Mouse (Mus musculus) stomach, embryonic 16.5 days (tissue): ENCODE measurements around the gene Proser1. TPM values are rescaled to one million over a fixed set of nuclear protein-coding genes. Genes with fewer than 3 reads are reported as not detected.

Experiments
- ATAC-seq: fragments of 200-750 bp; cut with Nextera tagmentation; 2 replicates; pipeline ENCODE4 v1.8.0; 2017; ENCODE audit warnings: moderate number of reproducible peaks, moderate TSS enrichment; ENCODE audit not compliant: insufficient read depth, low FRiP score
- H3K27ac ChIP-seq: fragments of 300-500 bp; sonication (generic); 2 replicates; pipeline ENCODE4 v1.5.1; 2014; ENCODE audit warnings: low read length
- H3K27me3 ChIP-seq: fragments of 300-500 bp; sonication (generic); 2 replicates; pipeline ENCODE4 v1.6.1; 2014; ENCODE audit warnings: low read length, control low read depth, mixed read lengths; ENCODE audit not compliant: control insufficient read depth, insufficient read depth
- H3K36me3 ChIP-seq: fragments of 300-500 bp; sonication (generic); 2 replicates; pipeline ENCODE4 v1.6.1; 2014; ENCODE audit warnings: low read length; ENCODE audit not compliant: control insufficient read depth, insufficient read depth
- H3K4me1 ChIP-seq: fragments of 300-500 bp; sonication (generic); 2 replicates; pipeline ENCODE4 v1.6.1; 2014; ENCODE audit warnings: low read length, control low read depth, mixed read lengths; ENCODE audit not compliant: control insufficient read depth, insufficient read depth
- H3K4me2 ChIP-seq: fragments of 300-500 bp; sonication (generic); 2 replicates; pipeline ENCODE4 v1.6.1; 2014; ENCODE audit warnings: low read depth, low read length, mixed read lengths
- H3K4me3 ChIP-seq: fragments of 300-500 bp; sonication (generic); replicated peaks from 2 replicates; pipeline ENCODE4 v1.5.1; 2014; ENCODE audit warnings: mild to moderate bottlenecking, low read length
- H3K9ac ChIP-seq: fragments of 300-500 bp; sonication (generic); 2 replicates; pipeline ENCODE4 v1.6.1; 2014; ENCODE audit warnings: low read length
- H3K9me3 ChIP-seq: fragments of 300-500 bp; sonication (generic); replicated peaks from 2 replicates; pipeline ENCODE4 v1.6.1; 2016; ENCODE audit warnings: low read length, control low read depth; ENCODE audit not compliant: control insufficient read depth
- WGBS: fragments of 180-500 bp; shearing (Covaris S2); extraction: QIAGEN DNeasy Blood & Tissue Kit; methylation state at CpG from one replicate; pipeline ENCODE4 v1.1.7; 2014; 5-methylcytosine and 5-hydroxymethylcytosine counted together
- polyA plus RNA-seq: library from polyadenylated mRNA; unstranded; fragments of >200 nt; fragmentation: Nextera tagmentation; extraction: Ambion mirVana; gene quantifications from 2 replicates; pipeline ENCODE4 v1.2.1, GENCODE M21; 2015

The Proser1 gene
- polyA plus RNA-seq, 1 experiment from 2014 or later = 15.8 TPM

DNA sequence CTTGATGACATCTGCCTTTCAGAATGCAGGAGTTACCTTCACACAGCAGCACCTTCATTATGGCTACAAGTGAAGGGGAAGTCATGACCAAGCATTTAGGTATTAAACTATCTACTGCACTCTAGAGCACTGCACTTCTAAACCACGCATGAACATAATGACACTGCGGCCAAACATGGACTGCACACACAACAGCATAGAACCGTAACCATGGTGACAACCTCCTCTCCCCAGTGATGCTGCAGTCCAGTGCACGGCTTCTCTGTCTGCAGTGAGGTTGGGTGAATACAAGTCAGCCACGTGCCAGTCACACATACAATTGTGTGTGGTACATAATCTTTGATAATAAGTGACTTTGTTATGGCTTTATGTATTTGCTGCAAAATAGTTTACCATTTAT, 17.9 kb upstream of the Proser1 start:
- WGBS = 82% methylated on average over 5 of the region's 5 CpGs
- Histone ChIP-seq H3K27ac (no peak overlapping the region), H3K4me1 (no peaks in the 10 kb centered on the region; the same call in 1 of the 2 replicates), H3K9me3 (no peaks in the 10 kb centered on the region), H3K4me2 (no peak overlapping the region), H3K27me3 (no peaks in the 10 kb centered on the region), H3K4me3 (no peak overlapping the region), H3K9ac (no peak overlapping the region), H3K36me3 (no peaks in the 10 kb centered on the region; the same call in 1 of the 2 replicates)
- no peak for ATAC-seq

DNA sequence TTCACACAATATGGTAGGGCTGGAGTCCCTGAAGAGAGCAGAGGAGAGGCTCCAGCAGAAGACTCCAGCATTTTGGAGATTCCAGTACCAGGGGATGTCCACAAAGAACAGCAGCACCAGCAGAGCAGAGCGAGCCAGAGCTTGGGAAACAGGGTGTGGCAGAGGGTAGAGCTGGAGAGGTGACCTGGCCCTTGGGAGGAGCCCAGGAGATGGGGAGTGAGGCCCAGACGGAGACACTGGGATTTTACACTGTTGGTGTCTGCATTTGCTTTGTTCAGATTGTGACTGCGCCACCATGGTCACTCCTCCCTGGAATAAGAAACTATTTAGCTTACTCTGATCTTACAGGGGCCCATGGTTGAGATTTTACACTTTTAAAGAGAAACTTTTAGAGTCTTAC, 16.7 kb upstream of the Proser1 start:
- H3K4me1 ChIP-seq = no peaks in the 10 kb centered on the region; the same call in 1 of the 2 replicates
- WGBS = 76% methylated on average over 3 of the region's 3 CpGs
- no peaks in the 10 kb centered on the region for H3K9me3 ChIP-seq
- ATAC-seq = no peak
- no peaks in the 10 kb centered on the region; the same call in none of the 2 replicates for H3K36me3 ChIP-seq
- H3K4me3 ChIP-seq = no peak overlapping the region
- no peak overlapping the region for H3K27ac ChIP-seq
- no peak overlapping the region for H3K4me2 ChIP-seq
- no peaks in the 10 kb centered on the region for H3K27me3 ChIP-seq
- H3K9ac ChIP-seq = no peak overlapping the region

DNA sequence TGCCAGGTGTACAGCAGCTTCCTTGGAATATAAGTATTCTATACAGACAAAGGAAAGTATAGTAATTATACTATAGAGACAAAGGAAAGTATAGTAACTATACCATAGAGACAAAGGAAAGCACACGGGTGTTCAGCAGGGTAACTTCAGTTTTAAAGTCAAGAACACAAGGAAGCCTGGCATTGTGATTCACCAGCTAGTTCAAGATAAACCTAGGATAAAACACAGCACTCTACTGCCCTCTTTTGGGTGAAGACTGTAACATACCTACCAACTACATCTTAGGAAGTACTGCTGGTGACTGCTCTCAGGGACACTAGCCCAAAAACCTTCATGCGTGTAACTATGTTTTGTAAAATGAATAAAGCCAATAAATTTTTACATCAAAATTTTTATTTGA, 15.3 kb upstream of the Proser1 start:
- 22% methylated on average over 2 of the region's 2 CpGs for WGBS
- peaks cover 9% of the 10 kb centered on the region for H3K36me3 ChIP-seq
- H3K4me2 ChIP-seq = no peak overlapping the region
- H3K9me3 ChIP-seq = no peaks in the 10 kb centered on the region
- no peaks in the 10 kb centered on the region for H3K27me3 ChIP-seq
- no peak overlapping the region for H3K9ac ChIP-seq
- H3K4me3 ChIP-seq = no peak overlapping the region
- no peaks in the 10 kb centered on the region; the same call in 1 of the 2 replicates for H3K4me1 ChIP-seq
- no peak overlapping the region for H3K27ac ChIP-seq
- no peak; the same call in 1 of the 2 replicates for ATAC-seq

DNA sequence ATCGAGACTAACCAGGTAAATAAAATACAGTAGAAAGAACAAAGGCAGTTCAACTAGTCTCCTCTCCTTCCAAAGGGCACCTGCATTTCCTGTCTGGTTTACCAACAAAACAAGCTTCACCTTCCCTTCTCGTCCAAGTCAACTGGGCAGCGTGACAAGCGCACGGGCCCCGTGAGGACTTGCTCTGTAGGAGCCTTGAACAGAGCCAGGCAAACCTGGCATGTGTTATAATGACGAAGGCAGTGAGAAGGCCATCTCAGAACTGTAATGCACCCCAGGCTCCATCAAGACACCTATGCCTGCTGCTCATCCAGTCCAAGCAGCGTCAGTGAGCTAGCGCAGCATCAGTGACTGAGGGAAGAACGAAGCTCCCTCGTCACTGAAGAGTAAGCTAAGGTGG, 12.8 kb upstream of the Proser1 start:
- H3K4me2 ChIP-seq = no peak overlapping the region
- peaks cover 9% of the 10 kb centered on the region for H3K36me3 ChIP-seq
- WGBS = 92% methylated on average over 11 of the region's 11 CpGs
- H3K27ac ChIP-seq = no peak overlapping the region
- no peak overlapping the region for H3K4me3 ChIP-seq
- H3K9ac ChIP-seq = no peak overlapping the region
- H3K27me3 ChIP-seq = no peaks in the 10 kb centered on the region
- ATAC-seq = no peak
- no peaks in the 10 kb centered on the region; the same call in 1 of the 2 replicates for H3K4me1 ChIP-seq
- no peaks in the 10 kb centered on the region for H3K9me3 ChIP-seq

DNA sequence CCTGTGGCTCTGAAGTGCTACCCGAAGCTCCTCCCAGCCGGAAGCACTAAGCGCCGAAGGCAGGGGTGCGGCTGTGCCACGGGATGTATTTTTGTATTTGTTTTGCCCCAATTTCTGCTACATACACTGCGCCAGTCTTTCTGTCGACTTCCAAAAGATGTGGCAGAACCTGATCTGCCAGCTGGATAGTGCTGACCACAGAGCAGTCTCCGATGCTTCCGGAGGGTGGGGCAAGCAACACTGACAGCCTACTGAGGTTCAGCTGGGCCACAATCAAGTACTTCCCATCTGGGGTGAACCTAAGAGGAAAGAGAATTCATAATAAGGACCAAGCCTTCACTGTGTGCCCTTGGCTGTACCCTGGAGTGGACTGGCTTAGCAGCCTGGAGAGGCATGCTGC, 11.1 kb upstream of the Proser1 start:
- H3K27ac ChIP-seq = peak overlapping the region; percentile 36
- WGBS = 88% methylated on average over 10 of the region's 10 CpGs

DNA sequence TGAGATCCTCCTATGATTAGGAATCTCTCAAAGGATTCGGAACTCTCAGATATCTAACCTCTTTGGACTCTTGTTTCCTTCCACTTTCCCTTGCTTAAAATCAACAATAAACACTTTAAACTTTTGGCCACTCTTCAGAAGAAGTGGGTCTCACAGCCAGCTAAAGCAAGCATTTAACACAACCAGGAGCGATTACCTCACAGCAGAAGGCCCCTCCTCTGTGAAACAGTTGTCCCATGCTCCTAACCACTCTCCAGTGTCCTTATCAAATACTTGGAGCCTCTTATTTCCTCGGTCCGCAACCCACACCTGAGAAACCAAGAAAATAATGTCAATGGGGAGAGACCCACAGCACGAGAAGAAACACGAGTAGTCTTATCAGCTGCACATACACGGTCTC, 10.1 kb upstream of the Proser1 start:
- Histone ChIP-seq H3K9ac (no peak overlapping the region), H3K4me1 (no peaks in the 10 kb centered on the region), H3K27ac (no peak overlapping the region), H3K9me3 (no peaks in the 10 kb centered on the region), H3K4me2 (no peak overlapping the region), H3K36me3 (peaks cover 9% of the 10 kb centered on the region), H3K4me3 (no peak overlapping the region), H3K27me3 (no peaks in the 10 kb centered on the region)
- no peak for ATAC-seq
- WGBS = 93% methylated on average over 7 of the region's 7 CpGs

More for the DNA sequence above, 11.1 kb upstream of the Proser1 start:
- Histone ChIP-seq H3K9ac (no peak overlapping the region), H3K9me3 (no peaks in the 10 kb centered on the region), H3K4me1 (no peaks in the 10 kb centered on the region; the same call in 1 of the 2 replicates), H3K36me3 (peaks cover 9% of the 10 kb centered on the region), H3K4me2 (no peak overlapping the region), H3K27me3 (no peaks in the 10 kb centered on the region), H3K4me3 (no peak overlapping the region)
- ATAC-seq = no peak

DNA sequence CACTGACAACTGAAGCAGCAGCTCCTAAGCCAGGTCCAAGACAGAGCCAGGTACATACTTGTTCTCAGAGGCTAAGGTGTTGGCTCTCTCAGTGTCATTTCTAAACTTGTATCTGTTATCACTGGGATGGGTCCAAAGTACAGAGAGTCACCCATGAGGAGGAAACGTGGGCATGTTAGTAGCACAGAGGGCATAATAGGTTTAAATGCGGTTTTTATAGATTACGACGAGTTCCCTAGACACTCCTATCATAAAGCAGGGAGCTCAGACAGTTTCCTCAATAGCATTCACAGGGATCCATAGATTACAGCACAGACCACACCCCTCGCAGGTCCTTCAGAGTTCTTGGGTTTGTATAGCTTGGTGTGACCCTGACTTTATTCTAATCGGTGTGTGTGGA, 9.5 kb upstream of the Proser1 start:
- 81% methylated on average over 6 of the region's 6 CpGs for WGBS
- Histone ChIP-seq H3K4me2 (no peak overlapping the region), H3K9me3 (no peaks in the 10 kb centered on the region), H3K4me3 (no peak overlapping the region), H3K27ac (no peak overlapping the region), H3K4me1 (no peaks in the 10 kb centered on the region), H3K27me3 (no peaks in the 10 kb centered on the region), H3K36me3 (peaks cover 11% of the 10 kb centered on the region), H3K9ac (no peak overlapping the region)
- ATAC-seq = peak; percentile 34; the same call in 1 of the 2 replicates

DNA sequence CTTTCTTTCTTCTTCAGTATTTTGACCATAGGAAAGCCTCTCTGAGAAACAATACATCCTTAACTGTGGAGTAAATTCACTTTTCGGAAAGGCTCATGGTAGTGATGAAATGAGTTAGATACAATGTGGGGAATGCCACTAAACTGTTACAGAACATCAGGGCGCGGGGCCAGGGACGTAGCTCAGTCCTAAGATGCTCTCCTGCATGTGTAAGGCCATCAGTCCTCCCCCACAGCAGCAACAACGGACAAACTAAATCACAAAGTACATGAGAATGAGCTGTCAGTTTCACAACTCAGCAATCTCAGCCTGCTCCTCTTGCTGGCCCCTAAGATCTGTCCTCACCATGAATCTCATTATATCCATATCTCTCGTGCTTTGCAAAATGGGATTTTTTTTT, 8.9 kb upstream of the Proser1 start:
- H3K9me3 ChIP-seq = no peaks in the 10 kb centered on the region
- H3K27me3 ChIP-seq = no peaks in the 10 kb centered on the region
- ATAC-seq = no peak
- no peaks in the 10 kb centered on the region for H3K4me1 ChIP-seq
- H3K36me3 ChIP-seq = peaks cover 11% of the 10 kb centered on the region
- no peak overlapping the region for H3K9ac ChIP-seq
- WGBS = 90% methylated on average over 6 of the region's 6 CpGs
- no peak overlapping the region for H3K4me2 ChIP-seq
- H3K27ac ChIP-seq = no peak overlapping the region
- no peak overlapping the region for H3K4me3 ChIP-seq

DNA sequence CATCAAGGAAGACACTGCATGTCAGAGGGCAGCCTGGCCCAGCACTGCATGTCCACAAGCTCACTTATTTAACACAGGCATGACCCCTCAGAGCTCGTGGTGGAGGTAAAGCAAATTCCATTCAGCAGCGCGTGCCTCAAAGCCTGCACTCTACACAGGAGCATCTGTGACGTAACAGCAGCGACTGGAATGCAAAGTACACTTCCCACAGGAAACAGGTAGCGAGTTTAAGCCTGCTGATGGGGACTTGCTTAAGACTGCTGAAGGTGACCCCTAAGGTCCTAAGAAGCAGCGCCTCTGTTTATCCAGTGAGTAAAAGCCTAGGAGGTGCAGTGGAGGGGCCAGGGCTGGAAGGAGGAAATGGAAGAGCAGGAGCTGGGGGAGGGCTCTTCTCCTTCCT, 8.5 kb upstream of the Proser1 start:
- no peaks in the 10 kb centered on the region for H3K27me3 ChIP-seq
- H3K4me3 ChIP-seq = no peak overlapping the region
- peaks cover 11% of the 10 kb centered on the region for H3K36me3 ChIP-seq
- no peaks in the 10 kb centered on the region for H3K4me1 ChIP-seq
- H3K9me3 ChIP-seq = no peaks in the 10 kb centered on the region
- no peak overlapping the region for H3K9ac ChIP-seq
- H3K4me2 ChIP-seq = no peak overlapping the region
- ATAC-seq = no peak
- 68% methylated on average over 7 of the region's 7 CpGs for WGBS
- no peak overlapping the region for H3K27ac ChIP-seq

DNA sequence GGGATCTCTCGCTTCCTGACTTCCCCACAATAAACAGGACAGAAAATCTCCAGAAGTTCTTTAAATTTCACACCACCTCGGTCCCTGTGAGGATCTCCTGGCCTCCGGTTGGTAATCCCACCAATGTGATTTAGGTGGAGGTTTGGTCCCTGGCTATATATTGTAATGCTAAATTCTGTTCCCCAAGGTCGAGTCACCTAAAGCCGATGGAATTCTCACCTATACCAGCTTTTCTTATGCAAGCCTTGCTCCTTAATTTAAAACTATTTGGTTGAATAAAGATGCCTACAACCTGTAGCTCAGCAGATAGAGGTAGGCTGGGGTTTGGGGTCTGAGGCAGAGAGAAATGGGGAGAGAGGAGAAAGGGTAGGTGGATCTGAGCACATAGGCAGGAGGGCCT, 5.7 kb upstream of the Proser1 start:
- H3K4me3 ChIP-seq = no peak overlapping the region
- WGBS = 66% methylated on average over 5 of the region's 5 CpGs
- H3K27me3 ChIP-seq = no peaks in the 10 kb centered on the region
- no peak overlapping the region for H3K9ac ChIP-seq
- no peaks in the 10 kb centered on the region for H3K9me3 ChIP-seq
- no peak overlapping the region for H3K4me2 ChIP-seq
- no peak overlapping the region for H3K27ac ChIP-seq
- H3K36me3 ChIP-seq = peaks cover 5% of the 10 kb centered on the region; the same call in 1 of the 2 replicates
- H3K4me1 ChIP-seq = peaks cover 5% of the 10 kb centered on the region
- ATAC-seq = no peak
